Mouse (Mus musculus) thymus, adult 2 months (tissue): ENCODE results near the gene Slc1a1. TPM values are rescaled to one million over a fixed set of nuclear protein-coding genes. Genes with fewer than 3 reads are reported as not detected.

Experiments used
- DNase-seq: peaks from one replicate; pipeline ENCODE4 v3.0.0; 2021
- H3K27ac ChIP-seq: fragments of 200-500 bp; 2 replicates; pipeline ENCODE4 v1.5.1; 2012; ENCODE audit warnings: low read length, control low read depth; ENCODE audit not compliant: control insufficient read depth, insufficient read depth
- H3K27me3 ChIP-seq: fragments of 200-500 bp; 2 replicates; pipeline ENCODE4 v1.6.1; 2012; ENCODE audit warnings: mild to moderate bottlenecking, low read length, moderate library complexity, mixed read lengths; ENCODE audit not compliant: control insufficient read depth, insufficient read depth
- H3K36me3 ChIP-seq: fragments of 200-500 bp; 2 replicates; pipeline ENCODE4 v1.6.1; 2012; ENCODE audit warnings: mild to moderate bottlenecking, low read length, moderate library complexity; ENCODE audit not compliant: control insufficient read depth, insufficient read depth
- H3K4me1 ChIP-seq: fragments of 200-500 bp; replicated peaks from 2 replicates; pipeline ENCODE4 v1.6.1; 2012; ENCODE audit warnings: low read length; ENCODE audit not compliant: control insufficient read depth, insufficient read depth
- H3K4me3 ChIP-seq: fragments of 200-500 bp; 2 replicates; pipeline ENCODE4 v1.5.1; 2012; ENCODE audit warnings: mild to moderate bottlenecking, low read length, control low read depth, moderate library complexity; ENCODE audit not compliant: control insufficient read depth, insufficient read depth
- CTCF ChIP-seq: fragments of 200-500 bp; IDR thresholded peaks from 2 replicates; pipeline ENCODE4 v1.5.1; 2012; ENCODE audit warnings: mild to moderate bottlenecking, control low read depth, low read length, moderate library complexity, borderline replicate concordance; ENCODE audit not compliant: control insufficient read depth, poor library complexity, insufficient read depth; ENCODE audit errors: extremely low read depth
- POLR2A ChIP-seq: fragments of 200-500 bp; IDR thresholded peaks from 2 replicates; pipeline ENCODE4 v1.6.1; 2012; ENCODE audit warnings: mild to moderate bottlenecking, low read length, control low read depth, moderate library complexity; ENCODE audit not compliant: control insufficient read depth, poor library complexity, insufficient read depth; ENCODE audit errors: extremely low read depth
- WGBS: fragments of 180-500 bp; shearing (Covaris S2); methylation state at CpG from one replicate; pipeline ENCODE4 v1.1.7; 2018; 5-methylcytosine and 5-hydroxymethylcytosine counted together
- polyA plus RNA-seq: library from polyadenylated mRNA; depleted of rRNA; stranded (reverse); fragments of >200 nt; gene quantifications from 2 replicates; pipeline ENCODE4 v1.2.3, GENCODE M21; 2012

The Slc1a1 gene
- polyA plus RNA-seq, 1 experiment = 0.51 TPM

GRCm38 (mm10) chr19:28800448-28800847, 34.4 kb upstream of the Slc1a1 start:
- TF ChIP-seq CTCF (no peak), POLR2A (no peak)
- Histone ChIP-seq H3K27me3 (no peaks in the 10 kb centered on the region), H3K27ac (no peak overlapping the region), H3K36me3 (no peaks in the 10 kb centered on the region), H3K4me1 (no peaks in the 10 kb centered on the region), H3K4me3 (no peak overlapping the region)
- 70% methylated on average over 6 of the region's 6 CpGs for WGBS
- no peak for DNase-seq

GRCm38 (mm10) chr19:28806276-28806675, 28.6 kb upstream of the Slc1a1 start:
- Histone ChIP-seq H3K27ac (no peak overlapping the region), H3K4me1 (no peaks in the 10 kb centered on the region), H3K36me3 (no peaks in the 10 kb centered on the region), H3K4me3 (no peak overlapping the region), H3K27me3 (no peaks in the 10 kb centered on the region)
- 96% methylated on average over 6 of the region's 6 CpGs for WGBS
- no peak for DNase-seq
- TF ChIP-seq CTCF (no peak), POLR2A (no peak)

DNA sequence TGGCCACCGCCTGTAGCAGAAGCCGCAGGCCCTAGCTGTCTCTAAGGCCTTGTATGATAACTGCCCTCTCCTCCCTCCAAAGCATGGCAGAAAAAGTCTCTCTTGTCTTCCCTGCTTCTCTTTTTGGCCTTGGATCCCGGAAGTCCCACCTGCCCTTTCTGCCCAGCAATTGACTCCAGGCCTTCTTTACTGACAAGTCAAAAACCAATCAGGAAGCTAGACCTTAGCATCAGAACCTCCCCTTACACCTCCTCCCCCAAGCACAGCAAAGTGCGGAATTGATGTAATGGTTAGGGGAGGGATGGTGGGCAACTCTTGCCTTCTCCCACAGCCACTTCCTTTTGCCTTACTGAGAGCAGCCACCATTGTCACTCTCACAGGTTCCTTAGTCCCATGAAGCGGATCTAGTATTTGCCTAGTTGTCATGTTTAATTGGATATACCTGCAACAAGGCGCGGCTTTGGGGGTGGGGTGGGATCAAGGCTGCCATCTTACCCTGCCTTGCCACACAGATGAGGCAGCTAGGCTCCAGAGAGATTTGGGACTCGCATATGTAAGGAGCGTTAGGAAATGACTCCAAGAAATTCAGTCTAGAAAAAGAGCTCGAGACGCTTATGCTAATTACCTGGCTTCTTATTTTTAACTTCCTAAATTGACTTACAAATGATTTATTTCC, 27.9 kb upstream of the Slc1a1 start:
- no peaks in the 10 kb centered on the region for H3K4me1 ChIP-seq
- no peaks in the 10 kb centered on the region for H3K27me3 ChIP-seq
- H3K4me3 ChIP-seq = no peak overlapping the region
- TF ChIP-seq CTCF (no peak), POLR2A (no peak)
- DNase-seq = no peak
- WGBS = 95% methylated on average over 11 of the region's 11 CpGs
- no peak overlapping the region for H3K27ac ChIP-seq
- H3K36me3 ChIP-seq = no peaks in the 10 kb centered on the region

- H3K36me3 ChIP-seq = no peaks in the 10 kb centered on the region
- TF ChIP-seq CTCF (no peak), POLR2A (no peak)
- WGBS = 96% methylated on average over 2 of the region's 2 CpGs
- no peaks in the 10 kb centered on the region for H3K27me3 ChIP-seq
- H3K4me3 ChIP-seq = no peak overlapping the region
- no peak overlapping the region for H3K27ac ChIP-seq
- no peaks in the 10 kb centered on the region for H3K4me1 ChIP-seq
- no peak for DNase-seq
Measured at GRCm38 (mm10) chr19:28807497-28807871, 27.4 kb upstream of the Slc1a1 start.

DNA sequence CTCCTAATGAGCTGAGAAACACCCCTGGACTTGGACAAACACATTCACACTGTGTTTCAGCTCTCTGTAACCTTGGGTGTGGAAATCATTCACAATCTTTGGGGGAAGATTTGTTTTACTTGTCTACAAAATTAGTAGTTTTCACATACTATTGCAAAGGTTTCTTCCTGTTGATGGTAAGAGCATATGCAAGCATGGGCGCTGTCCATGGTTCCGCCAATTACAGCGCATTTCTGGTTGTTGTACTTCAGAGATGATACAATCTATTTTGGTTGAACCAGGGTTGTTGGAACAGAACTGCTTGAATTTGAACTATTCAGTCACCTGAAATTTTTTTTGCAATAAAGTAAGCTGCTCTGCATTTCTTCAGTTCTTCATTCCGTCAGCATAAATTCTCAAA, 16.6 kb upstream of the Slc1a1 start:
- no peak overlapping the region for H3K4me3 ChIP-seq
- no peak overlapping the region for H3K27ac ChIP-seq
- H3K36me3 ChIP-seq = no peaks in the 10 kb centered on the region
- H3K4me1 ChIP-seq = no peaks in the 10 kb centered on the region
- no peak for TF ChIP-seq CTCF
- no peak for TF ChIP-seq POLR2A
- no peak for DNase-seq
- WGBS = 79% methylated on average over 4 of the region's 4 CpGs
- no peaks in the 10 kb centered on the region for H3K27me3 ChIP-seq

- no peak overlapping the region for H3K27ac ChIP-seq
Measured at GRCm38 (mm10) chr19:28827697-28828328, 7.0 kb upstream of the Slc1a1 start.

More at GRCm38 (mm10) chr19:28827697-28828328, 7.0 kb upstream of the Slc1a1 start:
- H3K36me3 ChIP-seq = no peaks in the 10 kb centered on the region
- no peak for TF ChIP-seq CTCF
- no peak for DNase-seq
- 77% methylated on average over 15 of the region's 15 CpGs for WGBS
- no peak overlapping the region for H3K4me3 ChIP-seq
- no peaks in the 10 kb centered on the region for H3K27me3 ChIP-seq
- H3K4me1 ChIP-seq = no peaks in the 10 kb centered on the region
